Comparison of ENCODE assay signal across 30 mouse cellular contexts in genomic region chr15:95890368-95890767, GRCm38 (mm10).
DNase-seq lines count a peak whose midpoint lies in the region; ATAC-seq and TF ChIP-seq lines count a peak whose summit lies in the region.
"Had no signal": no experiment of that assay in that cellular context is flagged by ENCODE, and none has a peak within 500 bp of the region (broad histone marks: within the 10 kb centered on the region; RNA-seq: fewer than 3 reads in every experiment).

No protein-coding gene starts in this region.

- DNase-seq in heart, adult 11 months: peak; percentile 76
- no peak for DNase-seq in heart, postnatal 36 days
- peak; percentile 34 for DNase-seq in thymus, adult 2 months
- DNase-seq in thymus, adult 18-20 months: no peak
- peak; percentile 52 for DNase-seq in thymus, postnatal 14 days
- DNase-seq in layer of hippocampus, postnatal 25 days (ENCODE audit: extremely low spot score in 1 of 2, low spot score in 1 of 2): no peak
- DNase-seq in c-Kit-positive CD71-positive TER-119-positive erythroid progenitor cells, embryonic 14.5 days (ENCODE audit: low spot score): no peak
- DNase-seq: adrenal gland, adult 8-10 months; cerebellum, adult 11 months; cerebellum, adult 9-10 months; gastrocnemius, adult 2 months; gastrocnemius, postnatal 36 days; heart, postnatal 10 days; kidney, adult 2 months; kidney, postnatal 36 days; left cerebral cortex, postnatal 4 days; lung, adult 18-20 months; lung, postnatal 4 days; right cerebral cortex, postnatal 25 days had no signal

- peaks cover 9% of the 10 kb centered on the region; the same call in 1 of the 2 replicates for H3K4me1 ChIP-seq in thymus, adult 2 months (replicated peaks; ENCODE audit: control insufficient read depth, insufficient read depth, low read length)

- no peaks in the 10 kb centered on the region for H3K27me3 ChIP-seq in thymus, adult 2 months (ENCODE audit: control insufficient read depth, insufficient read depth, low read length)
- H3K27me3 ChIP-seq: heart, embryonic 13.5 days; intestine, embryonic 15.5 days; stomach, embryonic 15.5 days had no signal

- TF ChIP-seq CTCF in thymus, adult 2 months (IDR thresholded peaks at IDR 0.05; ENCODE audit: borderline replicate concordance, control insufficient read depth, extremely low read depth, insufficient read depth, low read length, poor library complexity): no peak

- no peak overlapping the region for H3K4me3 ChIP-seq in thymus, adult 2 months (ENCODE audit: control insufficient read depth, insufficient read depth, low read length)
- H3K4me3 ChIP-seq: erythroblast, embryonic 14.5 days; gastrocnemius, adult 2 months; heart, embryonic 13.5 days; hindbrain, embryonic 10.5 days; intestine, embryonic 15.5 days; layer of hippocampus, adult 2 months; stomach, embryonic 15.5 days had no signal

- H3K27ac ChIP-seq in thymus, adult 2 months (ENCODE audit: control insufficient read depth, insufficient read depth, low read length): no peak overlapping the region
- H3K27ac ChIP-seq: gastrocnemius, adult 2 months; heart, embryonic 13.5 days; hindbrain, embryonic 10.5 days; intestine, embryonic 15.5 days; layer of hippocampus, adult 2 months; stomach, embryonic 15.5 days had no signal

- WGBS in thymus, adult 2 months: 74% methylated on average over 5 of the region's 5 CpGs

- intact Hi-C loops in heart, postnatal 36 days (cut with DNase I): no loop called here

- H3K36me3 ChIP-seq in thymus, adult 2 months (ENCODE audit: control insufficient read depth, insufficient read depth, low read length): peaks cover 15% of the 10 kb centered on the region

- TF ChIP-seq POLR2A in thymus, adult 2 months (IDR thresholded peaks at IDR 0.05; ENCODE audit: control insufficient read depth, extremely low read depth, insufficient read depth, low read length, poor library complexity): no peak

- no peak for ATAC-seq in CD4-positive, CD25-positive, alpha-beta regulatory T cell, adult 4 months
- ATAC-seq: forebrain, embryonic 16.5 days; hindbrain, embryonic 16.5 days; intestine, embryonic 15.5 days; lung, postnatal 0 days; midbrain, embryonic 16.5 days had no signal

Comparison
In these comparisons a context has a peak if more than half of its experiments do, and no peak if none do; other contexts are left out.
1. DNase-seq: peak in heart, adult 11 months (single experiment), thymus, adult 2 months (single experiment) and thymus, postnatal 14 days (single experiment); none in heart, postnatal 36 days (0 of 2), thymus, adult 18-20 months (0 of 2), layer of hippocampus, postnatal 25 days (0 of 2) and c-Kit-positive CD71-positive TER-119-positive erythroid progenitor cells, embryonic 14.5 days (single experiment).